Mouse (Mus musculus): Measurements from ENCODE around the gene Casp2. TPM values are rescaled to one million over a fixed set of nuclear protein-coding genes. Genes with fewer than 3 reads are reported as not detected.

The Casp2 gene
- 75.9 and 77.1 TPM in 2 replicates for polyA plus RNA-seq (2016; fragmentation: Nextera tagmentation; extraction: Ambion mirVana)

DNA sequence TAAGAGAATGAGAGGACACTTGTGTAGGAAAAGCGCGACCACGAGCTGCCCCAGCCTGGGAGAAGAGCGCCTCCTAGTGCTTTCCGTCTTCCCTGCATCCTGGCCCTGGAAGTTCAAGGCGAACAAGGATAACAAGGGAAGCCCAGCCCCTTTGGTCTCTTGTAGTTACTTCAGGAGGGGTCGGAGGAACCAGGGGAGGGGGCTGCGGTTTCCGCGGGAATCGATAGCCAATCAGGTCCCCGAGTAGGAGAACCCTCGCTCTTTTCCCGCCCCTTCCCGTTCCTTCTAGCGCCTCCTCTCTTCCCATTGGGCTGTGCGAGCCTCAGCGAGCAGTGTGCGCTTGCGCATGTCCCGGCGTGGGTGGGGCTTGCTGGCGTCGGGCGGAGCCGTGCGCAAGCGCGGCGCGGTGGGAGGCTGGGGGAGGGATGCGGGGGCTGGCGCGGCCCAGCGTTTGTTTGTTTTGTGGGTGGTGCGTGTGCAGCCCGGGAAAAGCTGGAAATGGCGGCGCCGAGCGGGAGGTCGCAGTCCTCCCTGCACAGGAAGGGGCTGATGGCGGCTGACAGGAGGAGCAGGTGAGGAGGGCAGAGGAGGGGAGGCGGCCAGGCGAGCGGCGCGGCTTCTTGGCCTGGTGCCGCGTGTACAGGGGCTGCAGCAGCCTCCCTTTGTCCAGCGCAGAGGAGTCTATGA is at the start of gene Casp2:
Casp2 (plus strand) TSS at position 360 of the 687 bp plus-strand sequence.
- Histone ChIP-seq H3K4me2 (peak within 1 kb of the TSS; percentile 86), H3K9ac (replicated peaks) (peak within 1 kb of the TSS; percentile 92), H3K27me3 (no peaks in the 10 kb centered on the region), H3K4me1 (replicated peaks) (peaks cover 5% of the 10 kb centered on the region; the same call in 1 of the 2 replicates), H3K27ac (peak within 1 kb of the TSS; percentile 94), H3K4me3 (replicated peaks) (peak within 1 kb of the TSS; percentile 75), H3K9me3 (no peaks in the 10 kb centered on the region), H3K36me3 (peaks cover 27% of the 10 kb centered on the region)
- under 1% methylated on average over 47 of the region's 51 CpGs for WGBS
- ATAC-seq (ENCODE audit: insufficient number of reproducible peaks, insufficient read depth, low FRiP score, low TSS enrichment, low read depth) = peak; percentile 100

DNA sequence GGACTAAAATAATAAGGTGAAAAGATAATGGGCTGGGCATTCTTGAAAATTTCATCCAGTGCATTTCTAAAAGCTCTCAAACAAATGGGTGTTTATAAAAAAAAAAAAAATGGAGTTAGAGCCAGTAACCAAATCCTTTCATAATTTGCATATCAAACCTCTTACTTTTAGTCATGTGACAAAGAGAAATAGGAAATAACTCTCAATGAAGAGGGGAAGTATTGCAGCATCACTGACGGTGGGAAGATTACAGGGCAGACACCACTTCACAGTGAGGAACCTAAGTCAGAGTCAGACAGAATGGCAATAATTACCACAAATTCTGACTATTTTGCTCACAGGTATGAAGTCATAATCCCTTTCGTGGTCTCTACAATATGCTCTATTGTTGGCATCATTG is 49.8 kb upstream of the Casp2 start, which contains the start of gene Tas2r144:
Tas2r144 (plus strand) TSS at position 301 of the 400 bp plus-strand sequence.
- Histone ChIP-seq H3K27ac (no peak within 1 kb of the TSS), H3K4me1 (replicated peaks) (no peaks in the 10 kb centered on the region), H3K4me3 (replicated peaks) (no peak within 1 kb of the TSS), H3K27me3 (no peaks in the 10 kb centered on the region), H3K9me3 (no peaks in the 10 kb centered on the region), H3K9ac (replicated peaks) (no peak within 1 kb of the TSS), H3K4me2 (no peak within 1 kb of the TSS), H3K36me3 (no peaks in the 10 kb centered on the region)
- WGBS = 93% methylated on average over 2 of the region's 2 CpGs
- ATAC-seq (ENCODE audit: insufficient number of reproducible peaks, insufficient read depth, low FRiP score, low TSS enrichment, low read depth) = no peak

DNA sequence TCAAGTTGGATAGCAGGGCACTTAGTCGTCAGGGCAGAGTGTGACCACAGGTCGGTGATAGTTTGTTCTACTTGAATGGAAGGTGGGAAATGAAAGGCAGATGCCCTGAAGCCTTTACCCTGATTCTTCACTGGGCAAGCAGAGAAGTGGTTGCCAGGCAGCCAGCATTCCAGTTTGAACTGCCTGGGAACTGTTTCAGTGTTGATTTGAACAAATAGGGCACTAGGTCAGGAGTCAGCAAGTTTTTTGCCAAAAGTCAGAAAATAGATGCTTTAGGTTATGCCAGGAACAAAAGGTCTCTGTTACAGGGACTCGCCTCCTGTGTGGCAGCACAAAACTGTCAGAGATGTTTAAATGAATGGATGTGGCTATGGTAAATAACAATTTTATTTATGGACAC is 42.5 kb upstream of the Casp2 start:
- no peak overlapping the region for H3K4me2 ChIP-seq
- ATAC-seq (ENCODE audit: insufficient number of reproducible peaks, insufficient read depth, low FRiP score, low TSS enrichment, low read depth) = no peak
- H3K36me3 ChIP-seq = no peaks in the 10 kb centered on the region
- no peaks in the 10 kb centered on the region for H3K9me3 ChIP-seq
- no peak overlapping the region for H3K27ac ChIP-seq
- H3K4me3 ChIP-seq (replicated peaks) = no peak overlapping the region
- H3K27me3 ChIP-seq = no peaks in the 10 kb centered on the region
- no peak overlapping the region for H3K9ac ChIP-seq (replicated peaks)
- 75% methylated on average over 3 of the region's 3 CpGs for WGBS
- no peaks in the 10 kb centered on the region for H3K4me1 ChIP-seq (replicated peaks)

DNA sequence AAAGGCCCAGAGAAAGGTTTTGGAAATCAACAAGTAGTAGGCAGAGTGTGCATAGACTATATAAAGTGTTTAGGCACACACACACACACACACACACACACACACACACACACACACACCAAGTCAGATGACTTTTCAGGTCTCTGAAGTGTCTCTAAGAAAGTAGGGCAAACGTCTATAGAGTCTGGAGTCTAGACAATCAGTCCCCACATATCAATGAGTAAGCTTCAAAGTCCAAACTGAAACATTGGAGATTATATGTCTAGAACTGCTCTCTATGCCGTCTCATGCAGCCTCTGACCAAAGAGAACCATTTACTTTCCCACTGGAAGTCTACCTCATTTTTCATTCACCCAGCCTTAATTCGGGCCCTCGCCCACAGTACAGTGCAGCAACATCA is 39.7 kb upstream of the Casp2 start:
- H3K36me3 ChIP-seq = no peaks in the 10 kb centered on the region
- H3K27ac ChIP-seq = no peak overlapping the region
- H3K9ac ChIP-seq (replicated peaks) = no peak overlapping the region
- no peaks in the 10 kb centered on the region for H3K9me3 ChIP-seq
- H3K27me3 ChIP-seq = no peaks in the 10 kb centered on the region
- no peaks in the 10 kb centered on the region for H3K4me1 ChIP-seq (replicated peaks)
- H3K4me3 ChIP-seq (replicated peaks) = no peak overlapping the region
- WGBS = 74% methylated on average over 4 of the region's 4 CpGs
- no peak overlapping the region for H3K4me2 ChIP-seq
- no peak for ATAC-seq (ENCODE audit: insufficient number of reproducible peaks, insufficient read depth, low FRiP score, low TSS enrichment, low read depth)

DNA sequence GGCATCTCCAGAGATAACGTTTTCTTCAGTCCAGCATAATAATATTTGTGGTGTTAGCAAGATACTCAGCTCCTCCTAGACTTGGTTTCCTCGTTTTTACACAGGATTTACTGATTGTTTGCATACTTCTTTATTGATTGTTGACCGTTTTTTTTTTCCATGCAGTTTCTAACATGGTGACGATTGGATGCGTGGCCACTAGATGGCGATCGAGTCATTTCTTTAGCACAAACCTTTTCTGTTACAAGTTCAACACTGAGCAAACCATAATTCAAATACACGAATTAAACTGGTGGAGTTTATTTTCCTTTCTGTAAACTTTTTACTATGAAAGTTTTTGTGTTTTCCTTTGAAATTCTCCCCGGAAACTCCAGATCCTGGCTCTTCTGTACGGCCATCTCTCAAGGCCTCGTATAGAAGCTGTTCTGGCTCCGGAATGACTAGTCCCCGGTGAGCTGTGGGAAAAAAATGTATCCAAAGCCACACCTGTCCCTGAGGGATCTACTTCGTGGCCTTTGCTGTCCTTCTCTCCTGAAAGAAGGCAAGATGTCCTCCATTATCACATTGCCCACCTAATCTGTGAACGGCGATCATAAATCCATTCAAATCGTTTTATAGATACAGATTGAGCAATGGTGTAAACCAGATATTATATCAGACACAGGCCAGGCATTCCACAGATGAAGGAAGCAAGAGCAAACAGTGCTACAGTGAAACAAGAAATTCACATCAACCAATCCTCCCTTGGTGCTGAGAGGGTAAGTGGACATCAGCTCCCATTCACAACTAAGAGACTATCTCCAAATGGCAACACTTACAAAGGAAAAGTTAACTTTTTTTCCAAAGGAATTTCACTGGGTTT is 37.3 kb upstream of the Casp2 start:
- ATAC-seq (ENCODE audit: insufficient number of reproducible peaks, insufficient read depth, low FRiP score, low TSS enrichment, low read depth) = peak; percentile 63; the same call in 1 of the 2 replicates
- H3K9ac ChIP-seq (replicated peaks) = no peak overlapping the region

DNA sequence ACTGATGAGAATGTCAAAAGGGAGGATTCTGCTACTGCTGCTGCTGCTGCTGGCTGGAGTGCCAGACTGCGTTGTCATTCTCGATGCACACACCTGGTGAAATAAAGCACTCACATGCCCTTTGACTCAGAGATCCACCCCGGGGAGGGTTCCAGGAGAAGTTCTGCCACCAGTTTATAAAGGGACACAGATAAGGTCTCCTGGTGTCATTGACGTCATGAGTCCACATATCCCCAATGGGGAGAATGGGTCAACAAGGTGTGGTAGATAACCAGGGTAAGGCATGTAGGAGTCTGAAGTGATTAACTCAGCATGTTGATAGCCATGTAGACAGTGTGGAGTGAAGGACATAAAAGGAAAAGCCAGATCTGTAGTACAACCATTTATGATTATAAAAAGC is 35.2 kb upstream of the Casp2 start:
- no peak overlapping the region for H3K27ac ChIP-seq
- no peak overlapping the region for H3K9ac ChIP-seq (replicated peaks)
- no peak for ATAC-seq (ENCODE audit: insufficient number of reproducible peaks, insufficient read depth, low FRiP score, low TSS enrichment, low read depth)
- no peaks in the 10 kb centered on the region for H3K36me3 ChIP-seq
- 70% methylated on average over 4 of the region's 4 CpGs for WGBS
- H3K4me3 ChIP-seq (replicated peaks) = no peak overlapping the region
- no peaks in the 10 kb centered on the region for H3K27me3 ChIP-seq
- H3K4me1 ChIP-seq (replicated peaks) = no peaks in the 10 kb centered on the region
- H3K9me3 ChIP-seq = no peaks in the 10 kb centered on the region
- H3K4me2 ChIP-seq = no peak overlapping the region

More for the DNA sequence above, 37.3 kb upstream of the Casp2 start:
- Histone ChIP-seq H3K27ac (no peak overlapping the region), H3K4me2 (no peak overlapping the region), H3K4me3 (replicated peaks) (no peak overlapping the region), H3K27me3 (no peaks in the 10 kb centered on the region), H3K9me3 (no peaks in the 10 kb centered on the region), H3K4me1 (replicated peaks) (no peaks in the 10 kb centered on the region), H3K36me3 (no peaks in the 10 kb centered on the region)
- 31% methylated on average over 17 of the region's 17 CpGs for WGBS

DNA sequence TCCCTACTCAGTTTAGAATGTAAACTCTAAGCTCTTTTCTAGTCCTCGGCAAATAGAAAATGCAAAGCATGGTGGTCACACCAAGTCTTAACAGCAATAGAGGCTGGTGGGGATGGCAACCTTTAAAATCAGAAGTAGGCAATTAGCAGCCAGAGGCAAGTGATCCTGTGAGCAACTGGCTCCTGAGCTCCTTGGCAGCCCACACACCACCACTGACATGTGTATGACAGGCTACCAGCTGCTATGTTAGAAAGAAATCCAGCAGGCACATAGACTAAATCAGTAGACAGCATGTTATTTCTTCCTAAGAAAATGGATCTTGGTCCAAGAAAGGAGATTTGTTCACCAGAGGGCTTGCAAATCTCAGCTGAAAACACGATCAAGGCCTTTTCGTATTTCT is 33.6 kb upstream of the Casp2 start:
- Histone ChIP-seq H3K4me2 (no peak overlapping the region), H3K27ac (no peak overlapping the region), H3K9ac (replicated peaks) (no peak overlapping the region), H3K9me3 (no peaks in the 10 kb centered on the region), H3K36me3 (no peaks in the 10 kb centered on the region), H3K27me3 (no peaks in the 10 kb centered on the region), H3K4me1 (replicated peaks) (no peaks in the 10 kb centered on the region), H3K4me3 (replicated peaks) (no peak overlapping the region)
- ATAC-seq (ENCODE audit: insufficient number of reproducible peaks, insufficient read depth, low FRiP score, low TSS enrichment, low read depth) = no peak
- 89% methylated on average over 3 of the region's 3 CpGs for WGBS

DNA sequence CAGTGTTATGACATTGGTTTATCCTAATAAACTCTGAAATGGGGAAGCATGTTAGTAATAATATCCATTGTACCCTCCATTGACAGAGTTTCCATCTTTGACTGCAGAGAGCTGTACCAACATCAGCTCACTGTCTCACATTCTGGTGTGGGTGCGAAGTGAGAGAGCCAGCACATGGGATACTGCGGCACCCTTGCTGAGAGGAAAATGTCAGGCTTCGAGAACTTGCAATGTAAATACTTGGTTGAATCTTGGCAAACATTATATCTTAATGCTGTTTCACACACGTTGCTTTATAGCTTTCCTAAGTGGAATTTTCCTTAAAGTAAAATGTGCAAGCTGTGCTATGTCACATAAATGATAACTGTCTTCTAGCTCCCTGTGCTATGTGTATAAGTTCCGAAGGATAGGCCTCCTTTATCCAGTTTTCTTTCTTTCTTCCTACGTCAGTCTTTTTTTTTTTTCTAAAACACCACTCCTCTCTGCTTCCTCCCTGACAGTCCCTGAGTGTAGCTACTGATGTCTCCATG is 27.4 kb upstream of the Casp2 start:
- no peak overlapping the region for H3K27ac ChIP-seq
- no peak overlapping the region for H3K4me3 ChIP-seq (replicated peaks)
- no peak for ATAC-seq (ENCODE audit: insufficient number of reproducible peaks, insufficient read depth, low FRiP score, low TSS enrichment, low read depth)
- no peaks in the 10 kb centered on the region for H3K36me3 ChIP-seq
- H3K4me2 ChIP-seq = no peak overlapping the region
- H3K4me1 ChIP-seq (replicated peaks) = no peaks in the 10 kb centered on the region
- H3K9me3 ChIP-seq = no peaks in the 10 kb centered on the region
- WGBS = 76% methylated on average over 6 of the region's 6 CpGs
- H3K9ac ChIP-seq (replicated peaks) = no peak overlapping the region
- no peaks in the 10 kb centered on the region for H3K27me3 ChIP-seq

DNA sequence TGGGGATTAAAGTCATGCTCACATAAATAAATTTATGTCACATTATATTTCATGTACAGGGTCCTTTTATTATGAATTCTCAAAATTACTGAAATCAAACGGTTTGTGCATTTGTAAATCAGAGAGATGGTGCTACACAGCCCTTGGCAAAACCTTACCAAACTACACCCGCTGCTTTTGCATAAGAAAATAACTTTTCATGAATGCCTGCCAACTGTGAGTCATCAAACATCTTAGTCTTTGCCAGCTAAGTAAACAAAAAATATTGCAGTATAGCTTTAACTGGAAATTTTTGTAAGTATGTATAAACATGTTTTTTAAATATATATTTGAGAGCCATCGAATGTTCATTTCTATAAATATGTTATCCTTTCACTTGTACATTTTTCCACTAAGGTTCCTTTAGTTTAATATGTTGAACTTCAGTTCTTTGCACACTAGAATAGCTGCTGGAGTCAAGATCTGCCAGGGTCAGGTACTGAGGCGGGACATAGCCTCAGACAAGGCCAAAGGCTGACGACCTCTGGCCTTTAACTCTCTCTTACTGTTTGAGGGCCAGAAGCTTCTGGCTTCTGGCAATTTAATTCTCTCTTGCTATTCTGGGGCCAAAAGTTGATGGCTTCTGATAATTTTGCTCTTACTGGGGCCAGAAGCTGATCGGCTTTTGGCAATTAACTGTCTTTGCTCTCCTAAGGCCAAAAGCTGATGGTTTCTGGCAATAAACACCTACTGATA is 23.3 kb upstream of the Casp2 start:
- Histone ChIP-seq H3K9ac (replicated peaks) (no peak overlapping the region), H3K4me1 (replicated peaks) (no peaks in the 10 kb centered on the region; the same call in 1 of the 2 replicates), H3K4me3 (replicated peaks) (no peak overlapping the region), H3K36me3 (no peaks in the 10 kb centered on the region), H3K27me3 (peaks cover 5% of the 10 kb centered on the region), H3K27ac (no peak overlapping the region), H3K9me3 (no peaks in the 10 kb centered on the region), H3K4me2 (no peak overlapping the region)
- no peak for ATAC-seq (ENCODE audit: insufficient number of reproducible peaks, insufficient read depth, low FRiP score, low TSS enrichment, low read depth)
- WGBS = 73% methylated on average over 6 of the region's 6 CpGs

DNA sequence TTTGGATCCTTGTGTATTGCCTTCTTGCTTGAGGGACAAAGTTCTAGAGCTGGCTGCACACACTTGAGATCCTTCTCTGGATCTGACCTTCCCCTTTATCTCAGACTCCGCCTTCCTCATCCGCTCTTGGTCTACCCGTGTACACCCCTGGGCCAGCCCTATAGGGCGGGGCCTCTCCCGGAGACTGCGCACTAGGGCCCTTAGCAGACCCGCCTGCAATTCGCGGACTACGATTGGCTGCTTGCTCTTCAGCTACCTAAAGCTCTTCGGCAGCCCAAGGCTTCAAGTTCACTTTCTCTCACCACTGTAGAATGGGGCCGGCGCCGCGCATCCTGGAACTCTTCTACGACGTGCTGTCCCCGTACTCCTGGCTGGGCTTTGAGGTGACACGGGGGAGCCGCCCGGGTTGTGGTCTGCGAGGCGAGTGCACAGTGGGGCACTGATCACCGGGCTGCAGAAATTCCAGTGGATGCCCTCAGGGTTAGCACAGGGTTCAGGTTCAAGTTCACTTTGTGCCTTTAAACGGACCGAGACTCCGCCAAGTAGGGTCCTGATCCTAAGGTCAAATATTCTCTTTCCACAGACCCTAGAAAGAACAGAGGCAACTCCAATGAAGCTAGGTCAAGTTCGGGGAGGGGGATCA is 19.0 kb upstream of the Casp2 start, which contains the start of gene Gstk1:
Gstk1 (plus strand) TSS at position 225 of the 643 bp plus-strand sequence.
- peak; percentile 100 for ATAC-seq (ENCODE audit: insufficient number of reproducible peaks, insufficient read depth, low FRiP score, low TSS enrichment, low read depth)
- 3% methylated on average over 28 of the region's 28 CpGs for WGBS
- Histone ChIP-seq H3K27me3 (peaks cover 15% of the 10 kb centered on the region), H3K9ac (replicated peaks) (peak within 1 kb of the TSS; percentile 54), H3K27ac (no peak within 1 kb of the TSS), H3K36me3 (no peaks in the 10 kb centered on the region), H3K4me3 (replicated peaks) (peak within 1 kb of the TSS; percentile 48), H3K4me2 (peak within 1 kb of the TSS; percentile 61), H3K9me3 (no peaks in the 10 kb centered on the region), H3K4me1 (replicated peaks) (no peaks in the 10 kb centered on the region; the same call in 1 of the 2 replicates)
